Mouse (Mus musculus) MEL (cell line): Measurements from ENCODE around the gene Gamt. TPM values are rescaled to one million over a fixed set of nuclear protein-coding genes. Genes with fewer than 3 reads are reported as not detected.

Experiments
- DNase-seq: peaks from one replicate; pipeline ENCODE4 v3.0.0; 2011; ENCODE audit warnings: low read depth, low spot score
- H3K27ac ChIP-seq: 2 replicates; pipeline ENCODE4 v1.5.1; 2012; ENCODE audit warnings: low read depth, mild to moderate bottlenecking, control low read depth, low read length, moderate library complexity; ENCODE audit not compliant: control insufficient read depth
- H3K27me3 ChIP-seq, 2 experiments: fragments of 150-350 bp in 1 of 2; sonication (generic) in 1 of 2; 2 replicates each; pipeline ENCODE4 v1.6.1; 2012; ENCODE audit warnings: low read length in 2 of 2, mild to moderate bottlenecking in 2 of 2, improper control_type of control experiment in 1 of 2, moderate library complexity in 1 of 2; ENCODE audit not compliant: insufficient read depth in 2 of 2, control insufficient read depth in 1 of 2
- H3K36me3 ChIP-seq, 2 experiments: 2 replicates each; pipeline ENCODE4 v1.6.1; 2012 to 2014; ENCODE audit warnings: low read length in 2 of 2, improper control_type of control experiment in 1 of 2, inconsistent platforms in 1 of 2, mild to moderate bottlenecking in 1 of 2; ENCODE audit not compliant: insufficient read depth in 2 of 2, control insufficient read depth in 1 of 2
- H3K4me1 ChIP-seq, 2 experiments: fragments of 150-350 bp in 1 of 2; sonication (generic) in 1 of 2; 2 replicates each; pipeline ENCODE4 v1.6.1; 2012; ENCODE audit warnings: low read length in 2 of 2, improper control_type of control experiment in 1 of 2, mild to moderate bottlenecking in 1 of 2; ENCODE audit not compliant: insufficient read depth in 2 of 2, control insufficient read depth in 1 of 2
- H3K4me3 ChIP-seq, 2 experiments: fragments of 150-350 bp in 1 of 2; sonication (generic) in 1 of 2; 2 replicates each; pipeline ENCODE4 v1.5.1; 2012; ENCODE audit warnings: low read depth in 2 of 2, low read length in 2 of 2, mild to moderate bottlenecking in 2 of 2, moderate library complexity in 2 of 2, control low read depth in 1 of 2, improper control_type of control experiment in 1 of 2; ENCODE audit not compliant: control insufficient read depth in 1 of 2, insufficient read depth in 1 of 2
- H3K79me2 ChIP-seq: 2 replicates; pipeline ENCODE4 v1.6.1; 2012; ENCODE audit warnings: mild to moderate bottlenecking, low read length, moderate library complexity; ENCODE audit not compliant: control insufficient read depth, poor library complexity, insufficient read depth
- H3K9ac ChIP-seq: 2 replicates; pipeline ENCODE4 v1.6.1; 2012; ENCODE audit warnings: low read depth, mild to moderate bottlenecking, control low read depth, low read length, moderate library complexity; ENCODE audit not compliant: control insufficient read depth, poor library complexity, severe bottlenecking
- H3K9me3 ChIP-seq: fragments of 150-350 bp; sonication (generic); replicated peaks from 2 replicates; pipeline ENCODE4 v1.6.1; 2012; ENCODE audit warnings: mild to moderate bottlenecking, low read length, improper control_type of control experiment, moderate library complexity; ENCODE audit not compliant: insufficient read depth
- ELF1 ChIP-seq: IDR thresholded peaks from 2 replicates; pipeline ENCODE4 v1.6.1; 2014; ENCODE audit warnings: low read depth, mild to moderate bottlenecking, inconsistent platforms, low read length, improper control_type of control experiment, moderate library complexity
- GABPA ChIP-seq: IDR thresholded peaks from 2 replicates; pipeline ENCODE4 v1.6.1; 2012; ENCODE audit warnings: low read depth, mild to moderate bottlenecking, inconsistent platforms, low read length, improper control_type of control experiment, moderate library complexity
- JUND ChIP-seq: IDR thresholded peaks from 2 replicates; pipeline ENCODE4 v1.6.1; 2011; ENCODE audit warnings: low read depth, mild to moderate bottlenecking, improper control_type of control experiment, low read length
- MAFK ChIP-seq: IDR thresholded peaks from 2 replicates; pipeline ENCODE4 v1.6.1; 2011; ENCODE audit warnings: low read depth, mild to moderate bottlenecking, low read length, improper control_type of control experiment, borderline replicate concordance
- MEF2A ChIP-seq: IDR thresholded peaks from 2 replicates; pipeline ENCODE4 v1.6.1; 2014; ENCODE audit warnings: low read depth, mild to moderate bottlenecking, inconsistent platforms, low read length, improper control_type of control experiment; ENCODE audit not compliant: poor library complexity, insufficient replicate concordance, severe bottlenecking; ENCODE audit errors: extremely low read depth
- MYB ChIP-seq: IDR thresholded peaks from 2 replicates; pipeline ENCODE4 v1.6.1; 2011; ENCODE audit warnings: mild to moderate bottlenecking, low read depth, low read length, improper control_type of control experiment
- MYC ChIP-seq: IDR thresholded peaks from 2 replicates; pipeline ENCODE4 v1.6.1; 2011; ENCODE audit warnings: low read depth, mild to moderate bottlenecking, low read length, improper control_type of control experiment, moderate library complexity
- NELFE ChIP-seq: IDR thresholded peaks from 2 replicates; pipeline ENCODE4 v1.6.1; 2011; ENCODE audit warnings: low read depth, low read length, improper control_type of control experiment
- NRF1 ChIP-seq: IDR thresholded peaks from 2 replicates; pipeline ENCODE4 v1.6.1; 2014; ENCODE audit warnings: low read depth, mild to moderate bottlenecking, inconsistent platforms, low read length, improper control_type of control experiment, moderate library complexity; ENCODE audit not compliant: poor library complexity, insufficient read depth, severe bottlenecking
- POLR2AphosphoS2 ChIP-seq: IDR thresholded peaks from 2 replicates; pipeline ENCODE4 v1.6.1; 2011; ENCODE audit warnings: low read length, improper control_type of control experiment
- SIN3A ChIP-seq: IDR thresholded peaks from 2 replicates; pipeline ENCODE4 v1.6.1; 2012; ENCODE audit warnings: low read length, improper control_type of control experiment, inconsistent platforms
- USF2 ChIP-seq, 2 experiments: IDR thresholded peaks; 2 replicates each; pipeline ENCODE4 v1.6.1; 2011 to 2012; ENCODE audit warnings: improper control_type of control experiment in 2 of 2, low read length in 2 of 2, borderline replicate concordance in 1 of 2, inconsistent platforms in 1 of 2, low read depth in 1 of 2, mild to moderate bottlenecking in 1 of 2; ENCODE audit not compliant: insufficient read depth in 1 of 2
- polyA plus RNA-seq, 2 experiments: library from polyadenylated mRNA; stranded (reverse) in 1 of 2; unstranded in 1 of 2; fragments of >175 nt in 1 of 2; fragments of >200 nt in 1 of 2; gene quantifications; 2 replicates each; pipeline versions ENCODE4 v1.2.1 to v1.2.4; 2012; ENCODE audit warnings: low replicate concordance in 2 of 2, low read depth in 1 of 2; ENCODE audit not compliant: insufficient read length in 2 of 2, insufficient read depth in 1 of 2, missing spikeins in 1 of 2
- total RNA-seq: library from RNA; depleted of rRNA; stranded (reverse); fragments of 300-350 nt; gene quantifications from 2 replicates; pipeline ENCODE4 v1.2.3, GENCODE M21; 2012

The Gamt gene
- total and polyA plus RNA-seq, 3 experiments: 6.0 to 8.4 TPM; not detected in 1

GRCm38 (mm10) chr10:80237020-80237419 lies 23.8 kb downstream of the Gamt start:
- Histone ChIP-seq H3K9me3 (no peaks in the 10 kb centered on the region), H3K79me2 (no peaks in the 10 kb centered on the region), H3K9ac (no peak overlapping the region), H3K27me3 (no peaks in the 10 kb centered on the region), H3K4me1 (no peaks in the 10 kb centered on the region), H3K36me3 (no peaks in the 10 kb centered on the region; a peak in 1 of 4 replicates), H3K27ac (no peak overlapping the region), H3K4me3 (no peak overlapping the region)
- DNase-seq: no peak
- TF ChIP-seq MYC (no peak), SIN3A (no peak)
- TF ChIP-seq, all 39 proteins: peak for 0

- Histone ChIP-seq H3K79me2 (no peaks in the 10 kb centered on the region), H3K36me3 (no peaks in the 10 kb centered on the region; a peak in 1 of 4 replicates), H3K4me3 (no peak overlapping the region), H3K9me3 (no peaks in the 10 kb centered on the region), H3K9ac (no peak overlapping the region), H3K27ac (no peak overlapping the region), H3K27me3 (no peaks in the 10 kb centered on the region), H3K4me1 (no peaks in the 10 kb centered on the region)
- no peak for DNase-seq
- no peak for TF ChIP-seq NELFE
- TF ChIP-seq ELF1: no peak
- no peak for TF ChIP-seq MAFK
- no peak for TF ChIP-seq MEF2A
- TF ChIP-seq NRF1: no peak
- TF ChIP-seq MYB: no peak
- TF ChIP-seq USF2 (IDR thresholded peaks at IDR 0.05; ENCODE audit: borderline replicate concordance in 1 of 2, insufficient read depth in 1 of 2, low read depth in 1 of 2, low read length in 2 of 2): no peak
- no peak for TF ChIP-seq JUND
- TF ChIP-seq POLR2AphosphoS2: no peak
- TF ChIP-seq GABPA: no peak
Observed at GRCm38 (mm10) chr10:80236145-80236825, 24.5 kb downstream of the Gamt start.
